Mouse (Mus musculus) kidney, adult 2 months (tissue): ENCODE measurements around the gene A730071L15Rik. TPM values are rescaled to one million over a fixed set of nuclear protein-coding genes. Genes with fewer than 3 reads are reported as not detected.

Experiments used
- DNase-seq: peaks from one replicate; pipeline ENCODE4 v3.0.0; 2021
- H3K27ac ChIP-seq: fragments of 200-500 bp; 2 replicates; pipeline ENCODE4 v1.5.1; 2012; ENCODE audit warnings: low read depth, low read length, control low read depth, inconsistent platforms; ENCODE audit not compliant: insufficient read depth
- H3K27me3 ChIP-seq: fragments of 200-500 bp; replicated peaks from 2 replicates; pipeline ENCODE4 v1.6.1; 2012; ENCODE audit warnings: mild to moderate bottlenecking, moderate library complexity, low read length, inconsistent platforms; ENCODE audit not compliant: control insufficient read depth, insufficient read depth
- H3K36me3 ChIP-seq: fragments of 200-500 bp; 2 replicates; pipeline ENCODE4 v1.6.1; 2012; ENCODE audit warnings: mild to moderate bottlenecking, moderate library complexity, low read length, inconsistent platforms; ENCODE audit not compliant: control insufficient read depth, insufficient read depth
- H3K4me1 ChIP-seq: fragments of 200-500 bp; 2 replicates; pipeline ENCODE4 v1.6.1; 2011; ENCODE audit warnings: low read length; ENCODE audit not compliant: control insufficient read depth, insufficient read depth
- H3K4me3 ChIP-seq: fragments of 200-500 bp; 2 replicates; pipeline ENCODE4 v1.5.1; 2011; ENCODE audit warnings: mild to moderate bottlenecking, low read depth, low read length, control low read depth; ENCODE audit not compliant: insufficient read depth
- CTCF ChIP-seq: fragments of 200-500 bp; conservative IDR thresholded peaks from 2 replicates; pipeline ENCODE4 v1.5.1; 2011; ENCODE audit warnings: low read depth, mild to moderate bottlenecking, control low read depth, low read length, moderate library complexity, mixed read lengths; ENCODE audit not compliant: insufficient read depth, insufficient read length
- POLR2A ChIP-seq: fragments of 200-500 bp; IDR thresholded peaks from one replicate; pipeline ENCODE4 v1.6.1; 2011; ENCODE audit warnings: low read depth, low read length, control low read depth
- WGBS: fragments of 180-500 bp; shearing (Covaris S2); methylation state at CpG from one replicate; pipeline ENCODE4 v1.1.7; 2018; 5-methylcytosine and 5-hydroxymethylcytosine counted together
- polyA plus RNA-seq: library from polyadenylated mRNA; depleted of rRNA; stranded (reverse); fragments of >200 nt; gene quantifications from 2 replicates; pipeline ENCODE4 v1.2.3, GENCODE M21; 2012; rRNA removed

The A730071L15Rik gene
- 0.18 and 0.20 TPM in 2 replicates for polyA plus RNA-seq

- peaks cover 10% of the 10 kb centered on the region for H3K4me1 ChIP-seq
- no peak for DNase-seq
Measured at GRCm38 (mm10) chr11:6199410-6200086, at the start of gene A730071L15Rik. TSS of gene A730071L15Rik (plus strand) at chr11:6200029.

GRCm38 (mm10) chr11:6152864-6153263 is 47.0 kb upstream of the A730071L15Rik start:
- Histone ChIP-seq H3K4me1 (peaks cover 4% of the 10 kb centered on the region), H3K27ac (no peak overlapping the region), H3K36me3 (0 out of 2 replicates have a peak, but pooled peaks cover 2% of the 10 kb centered on the region), H3K27me3 (no peaks in the 10 kb centered on the region), H3K4me3 (no peak overlapping the region)
- 86% methylated on average over 4 of the region's 4 CpGs for WGBS
- TF ChIP-seq CTCF (no peak), POLR2A (no peak)
- DNase-seq: no peak

More at GRCm38 (mm10) chr11:6199410-6200086, at the start of gene A730071L15Rik:
- no peak for TF ChIP-seq CTCF
- TF ChIP-seq POLR2A: no peak
- Histone ChIP-seq H3K27ac (peak within 1 kb of the TSS; percentile 96), H3K36me3 (no peaks in the 10 kb centered on the region), H3K27me3 (no peaks in the 10 kb centered on the region), H3K4me3 (peak within 1 kb of the TSS; percentile 74)
- WGBS: under 1% methylated on average over 35 of the region's 35 CpGs

- H3K27ac ChIP-seq: no peak overlapping the region
- no peaks in the 10 kb centered on the region for H3K36me3 ChIP-seq
- DNase-seq: no peak
- H3K4me3 ChIP-seq: no peak overlapping the region
- H3K4me1 ChIP-seq: peaks cover 4% of the 10 kb centered on the region
- 65% methylated on average over 3 of the region's 3 CpGs for WGBS
- H3K27me3 ChIP-seq: no peaks in the 10 kb centered on the region
- TF ChIP-seq POLR2A (no peak), CTCF (no peak)
Measured at GRCm38 (mm10) chr11:6154211-6154701, 45.6 kb upstream of the A730071L15Rik start.

- WGBS: 72% methylated on average over 5 of the region's 5 CpGs
- no peak for DNase-seq
Measured at GRCm38 (mm10) chr11:6156651-6157050, 43.2 kb upstream of the A730071L15Rik start.

GRCm38 (mm10) chr11:6157119-6157518 is 42.7 kb upstream of the A730071L15Rik start:
- DNase-seq: no peak
- Histone ChIP-seq H3K27ac (no peak overlapping the region), H3K4me1 (peaks cover 9% of the 10 kb centered on the region), H3K36me3 (no peaks in the 10 kb centered on the region), H3K27me3 (no peaks in the 10 kb centered on the region), H3K4me3 (no peak overlapping the region)
- no peak for TF ChIP-seq POLR2A
- TF ChIP-seq CTCF: no peak
- WGBS: 88% methylated on average over 5 of the region's 5 CpGs

More at GRCm38 (mm10) chr11:6156651-6157050, 43.2 kb upstream of the A730071L15Rik start:
- Histone ChIP-seq H3K27ac (no peak overlapping the region), H3K27me3 (no peaks in the 10 kb centered on the region), H3K4me3 (no peak overlapping the region), H3K4me1 (peaks cover 6% of the 10 kb centered on the region), H3K36me3 (no peaks in the 10 kb centered on the region)
- TF ChIP-seq CTCF (no peak), POLR2A (no peak)

- Histone ChIP-seq H3K27ac (no peak overlapping the region), H3K27me3 (no peaks in the 10 kb centered on the region), H3K36me3 (no peaks in the 10 kb centered on the region), H3K4me3 (no peak overlapping the region), H3K4me1 (peaks cover 9% of the 10 kb centered on the region)
- TF ChIP-seq CTCF (no peak), POLR2A (no peak)
- WGBS: 98% methylated on average over 1 of the region's 1 CpGs
- DNase-seq: no peak
Measured at GRCm38 (mm10) chr11:6158515-6158914, 41.3 kb upstream of the A730071L15Rik start.

- H3K4me3 ChIP-seq: no peak overlapping the region
- TF ChIP-seq POLR2A (no peak), CTCF (no peak)
- H3K36me3 ChIP-seq: no peaks in the 10 kb centered on the region
- no peaks in the 10 kb centered on the region for H3K27me3 ChIP-seq
- WGBS: 69% methylated on average over 4 of the region's 4 CpGs
- no peak for DNase-seq
- H3K4me1 ChIP-seq: peaks cover 8% of the 10 kb centered on the region
- no peak overlapping the region for H3K27ac ChIP-seq
Measured at GRCm38 (mm10) chr11:6159704-6160275, 40.0 kb upstream of the A730071L15Rik start.
